Mouse (Mus musculus): ENCODE measurements around the gene Cfap43.

Cfap43 gene

GRCm38 (mm10) chr19:47919126-47919965 lies at the start of gene Cfap43, which contains the start of gene Itprip:
Gene Cfap43 (minus strand): TSS chr19:47919287.
Gene Itprip (minus strand): TSS chr19:47919299.
- peak; percentile 84 for DNase-seq (ENCODE audit: low spot score)

- no peak for DNase-seq (ENCODE audit: low spot score)
Observed at GRCm38 (mm10) chr19:47958181-47958580, 39.1 kb upstream of the Cfap43 start.

GRCm38 (mm10) chr19:47953169-47953568 lies 34.1 kb upstream of the Cfap43 start:
- DNase-seq (ENCODE audit: low spot score): no peak

- no peak for DNase-seq (ENCODE audit: low spot score)
Observed at GRCm38 (mm10) chr19:47950946-47951345, 31.9 kb upstream of the Cfap43 start.

GRCm38 (mm10) chr19:47946821-47947465 lies 27.9 kb upstream of the Cfap43 start:
- DNase-seq (ENCODE audit: low spot score): no peak

GRCm38 (mm10) chr19:47939361-47939760 lies 20.3 kb upstream of the Cfap43 start:
- no peak for DNase-seq (ENCODE audit: low spot score)

- no peak for DNase-seq (ENCODE audit: low spot score)
Observed at GRCm38 (mm10) chr19:47937443-47938406, 18.6 kb upstream of the Cfap43 start, which contains the start of gene Cfap58. Gene Cfap58 (plus strand): TSS chr19:47937675.

GRCm38 (mm10) chr19:47936938-47937337 lies 17.9 kb upstream of the Cfap43 start:
- DNase-seq (ENCODE audit: low spot score): no peak

- DNase-seq (ENCODE audit: low spot score): no peak
Observed at GRCm38 (mm10) chr19:47936490-47936889, 17.4 kb upstream of the Cfap43 start.

- DNase-seq (ENCODE audit: low spot score): no peak
Observed at GRCm38 (mm10) chr19:47935530-47935929, 16.4 kb upstream of the Cfap43 start.

GRCm38 (mm10) chr19:47934636-47935238 lies 15.7 kb upstream of the Cfap43 start:
- DNase-seq (ENCODE audit: low spot score): no peak

GRCm38 (mm10) chr19:47934146-47934545 lies 15.1 kb upstream of the Cfap43 start:
- no peak for DNase-seq (ENCODE audit: low spot score)

GRCm38 (mm10) chr19:47931982-47932638 lies 13.0 kb upstream of the Cfap43 start:
- peak; percentile 43 for DNase-seq (ENCODE audit: low spot score)

- no peak for DNase-seq (ENCODE audit: low spot score)
Observed at GRCm38 (mm10) chr19:47929043-47929442, 10.0 kb upstream of the Cfap43 start.

- no peak for DNase-seq (ENCODE audit: low spot score)
Observed at GRCm38 (mm10) chr19:47927032-47927431, 7.9 kb upstream of the Cfap43 start.

- DNase-seq (ENCODE audit: low spot score): peak; percentile 44
Observed at GRCm38 (mm10) chr19:47925819-47926218, 6.7 kb upstream of the Cfap43 start.

GRCm38 (mm10) chr19:47919966-47920375 lies 884 bp upstream of the Cfap43 start:
- peak; percentile 43 for DNase-seq (ENCODE audit: low spot score)

GRCm38 (mm10) chr19:47918455-47919101 lies 509 bp downstream of the Cfap43 start:
- no peak for DNase-seq (ENCODE audit: low spot score)

- DNase-seq (ENCODE audit: low spot score): peak; percentile 25
Observed at GRCm38 (mm10) chr19:47918016-47918415, 1.1 kb downstream of the Cfap43 start.

- no peak for DNase-seq (ENCODE audit: low spot score)
Observed at GRCm38 (mm10) chr19:47917396-47917795, 1.7 kb downstream of the Cfap43 start.

All from adipocyte (in vitro differentiated cells).